20 mouse cellular contexts compared by ENCODE assay signal in genomic region chr1:105112762-105113525, GRCm38 (mm10).
"Had no signal": no experiment of that assay in that cellular context is flagged by ENCODE, and none has a peak within 500 bp of the region (broad histone marks: within the 10 kb centered on the region; RNA-seq: fewer than 3 reads in every experiment).

No protein-coding gene starts in this region.

- H3K9me3 ChIP-seq: limb, embryonic 10.5 days; limb, embryonic 13.5 days; liver, embryonic 15.5 days; neural tube, embryonic 12.5 days; neural tube, embryonic 15.5 days had no signal

- DNase-seq: kidney, adult 11 months; kidney, adult 9 months; kidney, postnatal 14 days; layer of hippocampus, adult 9-11 months; lung, adult 2 months; lung, postnatal 14 days; lung, postnatal 4 days; midbrain, embryonic 14.5 days; right cerebral cortex, adult 18-20 months; right cerebral cortex, postnatal 14 days; right cerebral cortex, postnatal 4 days; thymus, postnatal 25 days had no signal

- H3K4me3 ChIP-seq: layer of hippocampus, adult 2 months; limb, embryonic 10.5 days; limb, embryonic 13.5 days; liver, embryonic 15.5 days; neural tube, embryonic 12.5 days; neural tube, embryonic 15.5 days had no signal

- H3K36me3 ChIP-seq: limb, embryonic 10.5 days; limb, embryonic 13.5 days; liver, embryonic 15.5 days; neural tube, embryonic 12.5 days; neural tube, embryonic 15.5 days had no signal

- H3K9ac ChIP-seq: limb, embryonic 13.5 days; liver, embryonic 15.5 days; neural tube, embryonic 12.5 days; neural tube, embryonic 15.5 days had no signal

- H3K27ac ChIP-seq: layer of hippocampus, adult 2 months; limb, embryonic 10.5 days; limb, embryonic 13.5 days; liver, embryonic 15.5 days; neural tube, embryonic 12.5 days; neural tube, embryonic 15.5 days had no signal

- H3K4me1 ChIP-seq: limb, embryonic 10.5 days; liver, embryonic 15.5 days; neural tube, embryonic 12.5 days had no signal

- H3K27me3 ChIP-seq: limb, embryonic 13.5 days; liver, embryonic 15.5 days; neural tube, embryonic 12.5 days; neural tube, embryonic 15.5 days had no signal

- H3K4me2 ChIP-seq: limb, embryonic 13.5 days; liver, embryonic 11.5 days; liver, embryonic 15.5 days; midbrain, embryonic 11.5 days; neural tube, embryonic 12.5 days; neural tube, embryonic 15.5 days had no signal
